19 mouse cellular contexts compared by ENCODE assay signal in the genomic region with DNA sequence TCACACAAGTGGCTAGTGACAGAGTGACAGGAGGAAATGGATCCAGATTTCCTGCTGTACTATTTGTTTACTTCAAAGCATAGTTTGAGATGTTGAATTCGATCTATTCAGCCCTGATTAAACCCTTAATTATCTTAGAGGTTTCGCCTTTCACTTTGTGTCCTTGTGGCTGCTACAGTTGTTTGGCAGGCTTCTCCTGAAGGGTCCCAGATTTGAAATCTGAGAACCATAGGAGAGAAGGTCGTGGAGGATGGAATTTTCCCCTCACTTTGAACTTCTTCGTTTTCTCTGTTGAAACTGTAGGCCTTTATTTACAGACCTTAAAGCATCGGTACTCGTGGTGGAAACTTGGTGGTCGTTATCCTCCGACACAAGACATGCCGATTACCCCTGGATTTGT. TPM values are rescaled to one million over a fixed set of nuclear protein-coding genes. Genes with fewer than 3 reads are reported as not detected.
DNase-seq lines count a peak whose midpoint lies in the region; ATAC-seq and TF ChIP-seq lines count a peak whose summit lies in the region.
"Had no signal": no experiment of that assay in that cellular context is flagged by ENCODE, and none has a peak within 500 bp of the region (broad histone marks: within the 10 kb centered on the region; RNA-seq: fewer than 3 reads in every experiment).

No protein-coding gene starts in this region.

- peaks cover 17% of the 10 kb centered on the region for H3K4me1 ChIP-seq in intestine, embryonic 14.5 days (replicated peaks; ENCODE audit: control insufficient read depth, insufficient read depth, low read length)
- H3K4me1 ChIP-seq in intestine, postnatal 0 days (replicated peaks; ENCODE audit: control insufficient read depth, insufficient read depth, low read length), result peaks cover 6% of the 10 kb centered on the region; the same call in 1 of the 2 replicates
- H3K4me1 ChIP-seq in midbrain, embryonic 10.5 days, result peaks cover 22% of the 10 kb centered on the region
- H3K4me1 ChIP-seq in midbrain, postnatal 0 days (ENCODE audit: insufficient read depth, low read length), result 0 out of 2 replicates have a peak, but pooled peaks cover 4% of the 10 kb centered on the region
- peaks cover 27% of the 10 kb centered on the region for H3K4me1 ChIP-seq in embryonic facial prominence, embryonic 13.5 days
- H3K4me1 ChIP-seq in stomach, embryonic 16.5 days (ENCODE audit: control insufficient read depth, insufficient read depth, low read length), result peaks cover 7% of the 10 kb centered on the region

- no peak for DNase-seq in intestine, embryonic 14.5 days (ENCODE audit: low spot score)
- no peak for DNase-seq in midbrain, embryonic 10.5 days (ENCODE audit: low spot score)
- no peak for DNase-seq in midbrain, postnatal 0 days (ENCODE audit: low spot score)
- DNase-seq in adrenal gland, adult 8-10 months, result no peak
- DNase-seq: cerebellum, adult 18-20 months had no signal

- no peaks in the 10 kb centered on the region for H3K36me3 ChIP-seq in intestine, embryonic 14.5 days (ENCODE audit: control insufficient read depth, insufficient read depth, low read length)
- H3K36me3 ChIP-seq in intestine, postnatal 0 days (ENCODE audit: control insufficient read depth, insufficient read depth), result no peaks in the 10 kb centered on the region
- H3K36me3 ChIP-seq in midbrain, embryonic 10.5 days, result no peaks in the 10 kb centered on the region
- no peaks in the 10 kb centered on the region for H3K36me3 ChIP-seq in midbrain, postnatal 0 days (ENCODE audit: insufficient read depth, low read length)
- no peaks in the 10 kb centered on the region for H3K36me3 ChIP-seq in embryonic facial prominence, embryonic 13.5 days
- no peaks in the 10 kb centered on the region for H3K36me3 ChIP-seq in stomach, embryonic 16.5 days (ENCODE audit: control insufficient read depth, insufficient read depth, low read length)
- H3K36me3 ChIP-seq: neural tube, embryonic 15.5 days had no signal

- no peaks in the 10 kb centered on the region for H3K9me3 ChIP-seq in intestine, embryonic 14.5 days (ENCODE audit: control insufficient read depth, low read length)
- H3K9me3 ChIP-seq in intestine, postnatal 0 days (ENCODE audit: control insufficient read depth), result no peaks in the 10 kb centered on the region
- no peaks in the 10 kb centered on the region; the same call in 1 of the 2 replicates for H3K9me3 ChIP-seq in midbrain, embryonic 10.5 days (replicated peaks)
- H3K9me3 ChIP-seq in midbrain, postnatal 0 days (ENCODE audit: low read length), result no peaks in the 10 kb centered on the region
- no peaks in the 10 kb centered on the region for H3K9me3 ChIP-seq in embryonic facial prominence, embryonic 13.5 days
- no peaks in the 10 kb centered on the region for H3K9me3 ChIP-seq in stomach, embryonic 16.5 days (replicated peaks; ENCODE audit: control insufficient read depth, low read length)
- H3K9me3 ChIP-seq: neural tube, embryonic 15.5 days had no signal

- TF ChIP-seq CTCF in intestine, postnatal 0 days (IDR thresholded peaks at IDR 0.05; ENCODE audit: low read depth), result no peak
- no peak for TF ChIP-seq CTCF in midbrain, postnatal 0 days (IDR thresholded peaks at IDR 0.05)

- H3K27me3 ChIP-seq in intestine, embryonic 14.5 days (replicated peaks; ENCODE audit: control insufficient read depth, insufficient read depth, low read length), result no peaks in the 10 kb centered on the region
- H3K27me3 ChIP-seq in intestine, postnatal 0 days (replicated peaks; ENCODE audit: control insufficient read depth, insufficient read depth, low read length), result no peaks in the 10 kb centered on the region
- no peaks in the 10 kb centered on the region for H3K27me3 ChIP-seq in midbrain, embryonic 10.5 days (ENCODE audit: low read depth, poor library complexity, severe bottlenecking)
- no peaks in the 10 kb centered on the region for H3K27me3 ChIP-seq in midbrain, postnatal 0 days (ENCODE audit: insufficient read depth, low read length)
- H3K27me3 ChIP-seq in embryonic facial prominence, embryonic 13.5 days, result no peaks in the 10 kb centered on the region
- H3K27me3 ChIP-seq in stomach, embryonic 16.5 days (ENCODE audit: control insufficient read depth, insufficient read depth, low read length), result no peaks in the 10 kb centered on the region
- H3K27me3 ChIP-seq: neural tube, embryonic 15.5 days had no signal

- 0 out of 2 replicates have a peak overlapping the region, but pooled peaks have one; percentile 27 for H3K9ac ChIP-seq in intestine, embryonic 14.5 days (ENCODE audit: low read length)
- no peak overlapping the region for H3K9ac ChIP-seq in intestine, postnatal 0 days (ENCODE audit: low read depth, low read length)
- H3K9ac ChIP-seq in midbrain, postnatal 0 days (replicated peaks; ENCODE audit: low read length, poor library complexity, severe bottlenecking), result no peak overlapping the region
- peak overlapping the region; percentile 21; the same call in 1 of the 2 replicates for H3K9ac ChIP-seq in embryonic facial prominence, embryonic 13.5 days
- peak overlapping the region; percentile 39 for H3K9ac ChIP-seq in stomach, embryonic 16.5 days (ENCODE audit: low read length)
- H3K9ac ChIP-seq: neural tube, embryonic 15.5 days had no signal

- 14% methylated on average over 9 of the region's 9 CpGs for WGBS in intestine, embryonic 14.5 days
- 33% methylated on average over 9 of the region's 9 CpGs for WGBS in intestine, postnatal 0 days
- WGBS in midbrain, embryonic 10.5 days, result 29% methylated on average over 9 of the region's 9 CpGs
- 24% methylated on average over 9 of the region's 9 CpGs for WGBS in midbrain, postnatal 0 days
- 2% methylated on average over 9 of the region's 9 CpGs for WGBS in embryonic facial prominence, embryonic 13.5 days
- 13% methylated on average over 9 of the region's 9 CpGs for WGBS in stomach, embryonic 16.5 days

- no peak overlapping the region for H3K4me3 ChIP-seq in intestine, embryonic 14.5 days (ENCODE audit: low read depth, low read length)
- H3K4me3 ChIP-seq in intestine, postnatal 0 days (ENCODE audit: low read depth, low read length), result no peak overlapping the region
- H3K4me3 ChIP-seq in midbrain, embryonic 10.5 days, result no peak overlapping the region
- no peak overlapping the region for H3K4me3 ChIP-seq in midbrain, postnatal 0 days (ENCODE audit: low read depth, low read length)
- no peak overlapping the region for H3K4me3 ChIP-seq in embryonic facial prominence, embryonic 13.5 days
- no peak overlapping the region for H3K4me3 ChIP-seq in stomach, embryonic 16.5 days (replicated peaks; ENCODE audit: low read length)
- H3K4me3 ChIP-seq: layer of hippocampus, adult 2 months; neural tube, embryonic 15.5 days had no signal

- H3K27ac ChIP-seq in intestine, embryonic 14.5 days (ENCODE audit: low read depth), result peak overlapping the region; percentile 51
- H3K27ac ChIP-seq in intestine, postnatal 0 days (ENCODE audit: low read depth, low read length), result no peak overlapping the region
- H3K27ac ChIP-seq in midbrain, embryonic 10.5 days (replicated peaks), result peak overlapping the region; percentile 64
- no peak overlapping the region for H3K27ac ChIP-seq in midbrain, postnatal 0 days (ENCODE audit: low read depth, low read length)
- H3K27ac ChIP-seq in embryonic facial prominence, embryonic 13.5 days, result peak overlapping the region; percentile 81
- peak overlapping the region; percentile 73 for H3K27ac ChIP-seq in stomach, embryonic 16.5 days (ENCODE audit: low read length)
- H3K27ac ChIP-seq: layer of hippocampus, adult 2 months; neural tube, embryonic 15.5 days had no signal

- H3K4me2 ChIP-seq in intestine, embryonic 14.5 days (ENCODE audit: low read length), result no peak overlapping the region
- H3K4me2 ChIP-seq in intestine, postnatal 0 days (replicated peaks; ENCODE audit: low read depth), result no peak overlapping the region
- H3K4me2 ChIP-seq in midbrain, postnatal 0 days (ENCODE audit: low read depth, low read length, poor library complexity, severe bottlenecking), result no peak overlapping the region
- peak overlapping the region; percentile 16; the same call in 1 of the 2 replicates for H3K4me2 ChIP-seq in embryonic facial prominence, embryonic 13.5 days
- H3K4me2 ChIP-seq in stomach, embryonic 16.5 days (ENCODE audit: low read depth, low read length), result no peak overlapping the region
- H3K4me2 ChIP-seq: neural tube, embryonic 15.5 days had no signal

- no peak for ATAC-seq in intestine, embryonic 14.5 days (replicated peaks; ENCODE audit: low FRiP score, low TSS enrichment, low read depth)
- ATAC-seq in intestine, postnatal 0 days, result no peak
- no peak for ATAC-seq in midbrain, postnatal 0 days (ENCODE audit: low FRiP score)
- ATAC-seq in embryonic facial prominence, embryonic 13.5 days (ENCODE audit: insufficient number of reproducible peaks, insufficient read depth, low FRiP score, low TSS enrichment, low read depth), result no peak
- no peak for ATAC-seq in stomach, embryonic 16.5 days (ENCODE audit: insufficient read depth, low FRiP score)
- ATAC-seq: intestine, embryonic 16.5 days had no signal

RNA-seq across cellular contexts. Expression of a gene that starts 4.6 kb away (rescaled TPM):
- polyA plus RNA-seq in intestine, embryonic 14.5 days (2014; fragmentation: Nextera tagmentation; extraction: Ambion mirVana), result not detected in 2 replicates
- polyA plus RNA-seq in intestine, postnatal 0 days (2015; fragmentation: Nextera tagmentation; extraction: Ambion mirVana), result not detected in 2 replicates
- 0.22 and 0.36 TPM in 2 replicates for polyA plus RNA-seq in midbrain, embryonic 10.5 days (2016; fragmentation: Nextera tagmentation; extraction: Ambion mirVana)
- 0.28 TPM in 1 of 2 replicates, not detected in the other for total RNA-seq in midbrain, postnatal 0 days (2014; rRNA removed)
- 0.15 and 0.19 TPM in 2 replicates for polyA plus RNA-seq in midbrain, postnatal 0 days (2015; fragmentation: Nextera tagmentation; extraction: Ambion mirVana)
- polyA plus RNA-seq in embryonic facial prominence, embryonic 13.5 days (2015; fragmentation: Nextera tagmentation; extraction: Ambion mirVana), result 0.23 TPM in 1 of 2 replicates, not detected in the other
- polyA plus RNA-seq in stomach, embryonic 16.5 days (2015; fragmentation: Nextera tagmentation; extraction: Ambion mirVana), result not detected in 2 replicates
- total RNA-seq in adrenal gland, adult 8-10 months (2022), result under 1 TPM in 3 of 4 experiments, not detected in 1; 0.24 to 0.92 (median 0.35) TPM
- total RNA-seq: common myeloid progenitor, adult 5-6 weeks; megakaryocyte-erythroid progenitor cell, adult 5-6 weeks had no signal
- polyA plus RNA-seq: forebrain, embryonic 11.5 days; intestine, embryonic 16.5 days; neural tube, embryonic 15.5 days; spleen, adult 2 months had no signal

RNA-seq across cellular contexts. Expression of a gene that starts 4.7 kb away (rescaled TPM):
- 40.9 and 43.6 TPM in 2 replicates for polyA plus RNA-seq in intestine, embryonic 14.5 days (2014; fragmentation: Nextera tagmentation; extraction: Ambion mirVana)
- 10.2 and 11.2 TPM in 2 replicates for polyA plus RNA-seq in intestine, postnatal 0 days (2015; fragmentation: Nextera tagmentation; extraction: Ambion mirVana)
- polyA plus RNA-seq in midbrain, embryonic 10.5 days (2016; fragmentation: Nextera tagmentation; extraction: Ambion mirVana), result 47.8 and 52.7 TPM in 2 replicates
- 37.4 and 50.3 TPM in 2 replicates for total RNA-seq in midbrain, postnatal 0 days (2014; rRNA removed)
- polyA plus RNA-seq in midbrain, postnatal 0 days (2015; fragmentation: Nextera tagmentation; extraction: Ambion mirVana), result 22.8 and 23.1 TPM in 2 replicates
- 30.4 and 35.4 TPM in 2 replicates for polyA plus RNA-seq in embryonic facial prominence, embryonic 13.5 days (2015; fragmentation: Nextera tagmentation; extraction: Ambion mirVana)
- polyA plus RNA-seq in stomach, embryonic 16.5 days (2015; fragmentation: Nextera tagmentation; extraction: Ambion mirVana), result 29.9 and 31.6 TPM in 2 replicates
- total RNA-seq in adrenal gland, adult 8-10 months (2022), result 10 to 100 TPM; 24.4 to 32.6 (median 28.6) TPM

RNA-seq across cellular contexts. Expression of a gene that starts 27.1 kb away (rescaled TPM):
- polyA plus RNA-seq in intestine, embryonic 14.5 days (2014; fragmentation: Nextera tagmentation; extraction: Ambion mirVana), result 1.8 and 206 TPM in 2 replicates
- polyA plus RNA-seq in intestine, postnatal 0 days (2015; fragmentation: Nextera tagmentation; extraction: Ambion mirVana), result 2.9 and 3.3 TPM in 2 replicates
- 22.0 and 22.8 TPM in 2 replicates for polyA plus RNA-seq in midbrain, embryonic 10.5 days (2016; fragmentation: Nextera tagmentation; extraction: Ambion mirVana)
- total RNA-seq in midbrain, postnatal 0 days (2014; rRNA removed), result 6.2 and 9.3 TPM in 2 replicates
- polyA plus RNA-seq in midbrain, postnatal 0 days (2015; fragmentation: Nextera tagmentation; extraction: Ambion mirVana), result 13.0 and 15.2 TPM in 2 replicates
- 6.3 and 6.4 TPM in 2 replicates for polyA plus RNA-seq in embryonic facial prominence, embryonic 13.5 days (2015; fragmentation: Nextera tagmentation; extraction: Ambion mirVana)
- 688 and 708 TPM in 2 replicates for polyA plus RNA-seq in stomach, embryonic 16.5 days (2015; fragmentation: Nextera tagmentation; extraction: Ambion mirVana)
- 1 to 10 TPM in 3 of 4 experiments, under 1 TPM in 1; 0.64 to 3.3 (median 1.0) TPM for total RNA-seq in adrenal gland, adult 8-10 months (2022)
- total RNA-seq: common myeloid progenitor, adult 5-6 weeks; heart, postnatal 25 days; megakaryocyte-erythroid progenitor cell, adult 5-6 weeks had no signal

RNA-seq across cellular contexts. Expression of a gene that starts 53.9 kb away (rescaled TPM):
- 0.73 and 0.93 TPM in 2 replicates for polyA plus RNA-seq in intestine, embryonic 14.5 days (2014; fragmentation: Nextera tagmentation; extraction: Ambion mirVana)
- polyA plus RNA-seq in intestine, postnatal 0 days (2015; fragmentation: Nextera tagmentation; extraction: Ambion mirVana), result 0.04 and 0.07 TPM in 2 replicates
- 1.3 and 2.3 TPM in 2 replicates for polyA plus RNA-seq in midbrain, embryonic 10.5 days (2016; fragmentation: Nextera tagmentation; extraction: Ambion mirVana)
- total RNA-seq in midbrain, postnatal 0 days (2014; rRNA removed), result 0.42 and 0.49 TPM in 2 replicates
- polyA plus RNA-seq in midbrain, postnatal 0 days (2015; fragmentation: Nextera tagmentation; extraction: Ambion mirVana), result 0.75 and 0.79 TPM in 2 replicates
- 0.83 and 1.4 TPM in 2 replicates for polyA plus RNA-seq in embryonic facial prominence, embryonic 13.5 days (2015; fragmentation: Nextera tagmentation; extraction: Ambion mirVana)
- polyA plus RNA-seq in stomach, embryonic 16.5 days (2015; fragmentation: Nextera tagmentation; extraction: Ambion mirVana), result 1.4 and 1.5 TPM in 2 replicates
- total RNA-seq in adrenal gland, adult 8-10 months (2022), result 1 to 10 TPM; 1.3 to 3.0 (median 2.0) TPM
- total RNA-seq: common myeloid progenitor, adult 5-6 weeks; granulocyte monocyte progenitor cell, adult 5-6 weeks; heart, postnatal 25 days; layer of hippocampus, adult 2 months; megakaryocyte-erythroid progenitor cell, adult 5-6 weeks; MEL had no signal
- polyA plus RNA-seq: spleen, adult 2 months; thymus, postnatal 0 days had no signal

Comparison
In these comparisons a context has a peak if more than half of its experiments do, and no peak if none do; other contexts are left out.
1. H3K27ac ChIP-seq: peak in intestine, embryonic 14.5 days (single experiment), midbrain, embryonic 10.5 days (single experiment), embryonic facial prominence, embryonic 13.5 days (single experiment) and stomach, embryonic 16.5 days (single experiment); none in intestine, postnatal 0 days (single experiment) and midbrain, postnatal 0 days (single experiment).
2. H3K9ac ChIP-seq: peak in intestine, embryonic 14.5 days (single experiment), embryonic facial prominence, embryonic 13.5 days (single experiment) and stomach, embryonic 16.5 days (single experiment); none in intestine, postnatal 0 days (single experiment) and midbrain, postnatal 0 days (single experiment).